Mouse (Mus musculus) MEL (cell line): ENCODE data around the gene Nr2c1. TPM values are rescaled to one million over a fixed set of nuclear protein-coding genes. Genes with fewer than 3 reads are reported as not detected.
A peak's percentile ranks its signal among the peaks of the same experiment; 100 is the strongest.

Source experiments
- DNase-seq: peaks from one replicate; pipeline ENCODE4 v3.0.0; 2011; ENCODE audit warnings: low read depth, low spot score
- H3K27ac ChIP-seq: 2 replicates; pipeline ENCODE4 v1.5.1; 2012; ENCODE audit warnings: low read depth, mild to moderate bottlenecking, control low read depth, low read length, moderate library complexity; ENCODE audit not compliant: control insufficient read depth
- H3K27me3 ChIP-seq, 2 experiments: fragments of 150-350 bp in 1 of 2; sonication (generic) in 1 of 2; 2 replicates each; pipeline ENCODE4 v1.6.1; 2012; ENCODE audit warnings: low read length in 2 of 2, mild to moderate bottlenecking in 2 of 2, improper control_type of control experiment in 1 of 2, moderate library complexity in 1 of 2; ENCODE audit not compliant: insufficient read depth in 2 of 2, control insufficient read depth in 1 of 2
- H3K36me3 ChIP-seq, 2 experiments: 2 replicates each; pipeline ENCODE4 v1.6.1; 2012 to 2014; ENCODE audit warnings: low read length in 2 of 2, improper control_type of control experiment in 1 of 2, inconsistent platforms in 1 of 2, mild to moderate bottlenecking in 1 of 2; ENCODE audit not compliant: insufficient read depth in 2 of 2, control insufficient read depth in 1 of 2
- H3K4me1 ChIP-seq, 2 experiments: fragments of 150-350 bp in 1 of 2; sonication (generic) in 1 of 2; 2 replicates each; pipeline ENCODE4 v1.6.1; 2012; ENCODE audit warnings: low read length in 2 of 2, improper control_type of control experiment in 1 of 2, mild to moderate bottlenecking in 1 of 2; ENCODE audit not compliant: insufficient read depth in 2 of 2, control insufficient read depth in 1 of 2
- H3K4me3 ChIP-seq, 2 experiments: fragments of 150-350 bp in 1 of 2; sonication (generic) in 1 of 2; 2 replicates each; pipeline ENCODE4 v1.5.1; 2012; ENCODE audit warnings: low read depth in 2 of 2, low read length in 2 of 2, mild to moderate bottlenecking in 2 of 2, moderate library complexity in 2 of 2, control low read depth in 1 of 2, improper control_type of control experiment in 1 of 2; ENCODE audit not compliant: control insufficient read depth in 1 of 2, insufficient read depth in 1 of 2
- H3K79me2 ChIP-seq: 2 replicates; pipeline ENCODE4 v1.6.1; 2012; ENCODE audit warnings: mild to moderate bottlenecking, low read length, moderate library complexity; ENCODE audit not compliant: control insufficient read depth, poor library complexity, insufficient read depth
- H3K9ac ChIP-seq: 2 replicates; pipeline ENCODE4 v1.6.1; 2012; ENCODE audit warnings: low read depth, mild to moderate bottlenecking, control low read depth, low read length, moderate library complexity; ENCODE audit not compliant: control insufficient read depth, poor library complexity, severe bottlenecking
- H3K9me3 ChIP-seq: fragments of 150-350 bp; sonication (generic); replicated peaks from 2 replicates; pipeline ENCODE4 v1.6.1; 2012; ENCODE audit warnings: mild to moderate bottlenecking, low read length, improper control_type of control experiment, moderate library complexity; ENCODE audit not compliant: insufficient read depth
- BHLHE40 ChIP-seq: IDR thresholded peaks from 2 replicates; pipeline ENCODE4 v1.6.1; 2012; ENCODE audit warnings: low read depth, mild to moderate bottlenecking, inconsistent platforms, low read length, improper control_type of control experiment, borderline replicate concordance
- CHD1 ChIP-seq: IDR thresholded peaks from 2 replicates; pipeline ENCODE4 v1.6.1; 2012; ENCODE audit warnings: low read depth, mild to moderate bottlenecking, inconsistent platforms, low read length, improper control_type of control experiment
- CTCF ChIP-seq, 3 experiments: IDR thresholded peaks in 2 of 3; conservative IDR thresholded peaks in 1 of 3; 2 replicates each; pipeline ENCODE4 v1.5.1; 2011 to 2012; ENCODE audit warnings: low read length in 3 of 3, low read depth in 2 of 3, mild to moderate bottlenecking in 2 of 3, improper control_type of control experiment in 1 of 3, inconsistent platforms in 1 of 3, mixed read lengths in 1 of 3, moderate library complexity in 1 of 3; ENCODE audit not compliant: control insufficient read depth in 1 of 3, insufficient read depth in 1 of 3, poor library complexity in 1 of 3, severe bottlenecking in 1 of 3
- E2F4 ChIP-seq: IDR thresholded peaks from 2 replicates; pipeline ENCODE4 v1.6.1; 2011; ENCODE audit warnings: low read depth, low read length, improper control_type of control experiment, borderline replicate concordance
- ELF1 ChIP-seq: IDR thresholded peaks from 2 replicates; pipeline ENCODE4 v1.6.1; 2014; ENCODE audit warnings: low read depth, mild to moderate bottlenecking, inconsistent platforms, low read length, improper control_type of control experiment, moderate library complexity
- EP300 ChIP-seq, 2 experiments: IDR thresholded peaks; 2 replicates each; pipeline ENCODE4 v1.6.1; 2011; ENCODE audit warnings: improper control_type of control experiment in 2 of 2, low read length in 2 of 2, low read depth in 1 of 2, mild to moderate bottlenecking in 1 of 2
- HCFC1 ChIP-seq: IDR thresholded peaks from 2 replicates; pipeline ENCODE4 v1.6.1; 2012; ENCODE audit warnings: low read depth, mild to moderate bottlenecking, inconsistent platforms, low read length, improper control_type of control experiment, moderate library complexity
- MAFK ChIP-seq: IDR thresholded peaks from 2 replicates; pipeline ENCODE4 v1.6.1; 2011; ENCODE audit warnings: low read depth, mild to moderate bottlenecking, low read length, improper control_type of control experiment, borderline replicate concordance
- NELFE ChIP-seq: IDR thresholded peaks from 2 replicates; pipeline ENCODE4 v1.6.1; 2011; ENCODE audit warnings: low read depth, low read length, improper control_type of control experiment
- POLR2A ChIP-seq, 2 experiments: IDR thresholded peaks; 2 replicates each; pipeline ENCODE4 v1.6.1; 2011 to 2012; ENCODE audit warnings: low read length in 2 of 2, mild to moderate bottlenecking in 2 of 2, control low read depth in 1 of 2, improper control_type of control experiment in 1 of 2, low read depth in 1 of 2, moderate library complexity in 1 of 2; ENCODE audit not compliant: control insufficient read depth in 1 of 2, insufficient read depth in 1 of 2, poor library complexity in 1 of 2
- POLR2AphosphoS2 ChIP-seq: IDR thresholded peaks from 2 replicates; pipeline ENCODE4 v1.6.1; 2011; ENCODE audit warnings: low read length, improper control_type of control experiment
- POLR2AphosphoS5 ChIP-seq: IDR thresholded peaks from 2 replicates; pipeline ENCODE4 v1.6.1; 2012; ENCODE audit warnings: low read depth, borderline replicate concordance, mild to moderate bottlenecking, inconsistent platforms, low read length, moderate library complexity, mixed read lengths
- RAD21 ChIP-seq: IDR thresholded peaks from 2 replicates; pipeline ENCODE4 v1.6.1; 2011; ENCODE audit warnings: mild to moderate bottlenecking, low read depth, low read length, improper control_type of control experiment
- RCOR1 ChIP-seq: IDR thresholded peaks from 2 replicates; pipeline ENCODE4 v1.6.1; 2012; ENCODE audit warnings: low read depth, mild to moderate bottlenecking, inconsistent platforms, low read length, improper control_type of control experiment
- SMC3 ChIP-seq: IDR thresholded peaks from 2 replicates; pipeline ENCODE4 v1.6.1; 2011; ENCODE audit warnings: low read depth, low read length, improper control_type of control experiment
- TBP ChIP-seq: IDR thresholded peaks from 2 replicates; pipeline ENCODE4 v1.8.0; 2011; ENCODE audit warnings: low read depth, low read length, improper control_type of control experiment
- USF2 ChIP-seq, 2 experiments: IDR thresholded peaks; 2 replicates each; pipeline ENCODE4 v1.6.1; 2011 to 2012; ENCODE audit warnings: improper control_type of control experiment in 2 of 2, low read length in 2 of 2, borderline replicate concordance in 1 of 2, inconsistent platforms in 1 of 2, low read depth in 1 of 2, mild to moderate bottlenecking in 1 of 2; ENCODE audit not compliant: insufficient read depth in 1 of 2
- ZC3H11A ChIP-seq: IDR thresholded peaks from 2 replicates; pipeline ENCODE4 v1.6.1; 2012; ENCODE audit warnings: low read depth, mild to moderate bottlenecking, inconsistent platforms, low read length, improper control_type of control experiment
- ZKSCAN1 ChIP-seq: IDR thresholded peaks from 2 replicates; pipeline ENCODE4 v1.6.1; 2012; ENCODE audit warnings: low read depth, mild to moderate bottlenecking, inconsistent platforms, low read length, improper control_type of control experiment, moderate library complexity
- ZMIZ1 ChIP-seq: IDR thresholded peaks from 2 replicates; pipeline ENCODE4 v1.6.1; 2012; ENCODE audit warnings: low read depth, mild to moderate bottlenecking, inconsistent platforms, low read length, improper control_type of control experiment, moderate library complexity
- polyA plus RNA-seq, 2 experiments: library from polyadenylated mRNA; stranded (reverse) in 1 of 2; unstranded in 1 of 2; fragments of >175 nt in 1 of 2; fragments of >200 nt in 1 of 2; gene quantifications; 2 replicates each; pipeline versions ENCODE4 v1.2.1 to v1.2.4; 2012; ENCODE audit warnings: low replicate concordance in 2 of 2, low read depth in 1 of 2; ENCODE audit not compliant: insufficient read length in 2 of 2, insufficient read depth in 1 of 2, missing spikeins in 1 of 2
- total RNA-seq: library from RNA; depleted of rRNA; stranded (reverse); fragments of 300-350 nt; gene quantifications from 2 replicates; pipeline ENCODE4 v1.2.3, GENCODE M21; 2012

Nr2c1 gene
- total and polyA plus RNA-seq, 3 experiments: 3.3 to 5.7 TPM; not detected in 1

DNA sequence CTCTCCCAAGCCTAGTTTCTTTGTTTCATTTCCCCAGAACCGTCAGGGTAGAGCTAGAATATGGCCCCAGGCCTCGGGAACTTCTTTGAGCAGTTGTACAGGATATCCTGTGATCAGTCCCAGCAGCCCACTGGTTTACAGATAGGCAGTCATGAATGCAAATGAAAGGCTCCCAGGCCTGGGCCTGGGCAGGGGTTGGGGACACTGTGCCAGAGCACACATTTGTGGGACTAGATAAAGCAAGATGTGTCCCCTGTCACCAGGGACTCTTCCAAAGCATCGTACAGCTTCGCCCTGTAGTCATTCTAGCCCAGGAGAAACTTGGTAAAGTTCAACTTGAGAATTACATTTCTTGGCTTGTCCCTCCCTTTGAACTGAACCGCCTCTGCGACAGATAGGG is 11.1 kb downstream of the Nr2c1 start:
- no peak overlapping the region for H3K9ac ChIP-seq
- DNase-seq: no peak
- H3K27me3 ChIP-seq: no peaks in the 10 kb centered on the region
- H3K9me3 ChIP-seq: no peaks in the 10 kb centered on the region
- H3K4me3 ChIP-seq: no peak overlapping the region
- no peaks in the 10 kb centered on the region; a peak in 1 of 4 replicates for H3K4me1 ChIP-seq
- H3K27ac ChIP-seq: no peak overlapping the region
- H3K79me2 ChIP-seq: no peaks in the 10 kb centered on the region
- peaks cover 3 to 4% of the 10 kb centered on the region in 2 experiments for H3K36me3 ChIP-seq
- TF ChIP-seq CTCF (IDR thresholded peaks at IDR 0.05 in 2 of 3, conservative IDR thresholded peaks at IDR 0.05 in 1 of 3; ENCODE audit: control insufficient read depth in 1 of 3, insufficient read depth in 1 of 3, low read depth in 2 of 3, low read length in 3 of 3, poor library complexity in 1 of 3, severe bottlenecking in 1 of 3) (no peak), RCOR1 (no peak), USF2 (IDR thresholded peaks at IDR 0.05; ENCODE audit: borderline replicate concordance in 1 of 2, insufficient read depth in 1 of 2, low read depth in 1 of 2, low read length in 2 of 2) (no peak), ELF1 (no peak), ZC3H11A (no peak)

DNA sequence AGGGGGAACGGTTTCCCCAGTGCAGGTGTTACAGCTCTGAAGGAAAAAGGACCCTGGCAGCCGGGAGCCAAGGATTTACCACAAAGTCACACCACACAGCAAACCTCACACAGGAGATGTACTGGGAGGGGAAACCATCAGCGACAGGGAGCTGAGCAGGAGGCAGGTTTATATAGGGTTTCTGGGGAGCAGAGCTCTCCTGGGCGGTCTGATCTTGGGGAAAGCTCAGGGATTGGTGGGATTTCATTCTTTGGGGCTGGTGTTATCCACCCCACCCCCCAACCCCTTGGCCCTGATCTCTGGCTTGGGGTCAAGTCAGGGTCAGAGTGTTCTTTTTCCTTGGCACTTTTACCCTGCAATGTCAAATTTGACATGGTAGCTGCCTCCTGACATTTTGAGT is 11.6 kb downstream of the Nr2c1 start:
- Histone ChIP-seq H3K4me1 (peaks cover 1 to 2% of the 10 kb centered on the region in 2 experiments; a peak in 3 of 4 replicates), H3K27ac (no peak overlapping the region), H3K4me3 (no peak overlapping the region), H3K79me2 (no peaks in the 10 kb centered on the region), H3K36me3 (peaks cover 4 to 5% of the 10 kb centered on the region in 2 experiments), H3K27me3 (no peaks in the 10 kb centered on the region), H3K9ac (no peak overlapping the region), H3K9me3 (no peaks in the 10 kb centered on the region)
- no peak for TF ChIP-seq NELFE
- TF ChIP-seq RAD21: no peak
- TF ChIP-seq E2F4: no peak
- no peak for TF ChIP-seq ZC3H11A
- no peak for TF ChIP-seq BHLHE40
- no peak for TF ChIP-seq MAFK
- DNase-seq: no peak

DNA sequence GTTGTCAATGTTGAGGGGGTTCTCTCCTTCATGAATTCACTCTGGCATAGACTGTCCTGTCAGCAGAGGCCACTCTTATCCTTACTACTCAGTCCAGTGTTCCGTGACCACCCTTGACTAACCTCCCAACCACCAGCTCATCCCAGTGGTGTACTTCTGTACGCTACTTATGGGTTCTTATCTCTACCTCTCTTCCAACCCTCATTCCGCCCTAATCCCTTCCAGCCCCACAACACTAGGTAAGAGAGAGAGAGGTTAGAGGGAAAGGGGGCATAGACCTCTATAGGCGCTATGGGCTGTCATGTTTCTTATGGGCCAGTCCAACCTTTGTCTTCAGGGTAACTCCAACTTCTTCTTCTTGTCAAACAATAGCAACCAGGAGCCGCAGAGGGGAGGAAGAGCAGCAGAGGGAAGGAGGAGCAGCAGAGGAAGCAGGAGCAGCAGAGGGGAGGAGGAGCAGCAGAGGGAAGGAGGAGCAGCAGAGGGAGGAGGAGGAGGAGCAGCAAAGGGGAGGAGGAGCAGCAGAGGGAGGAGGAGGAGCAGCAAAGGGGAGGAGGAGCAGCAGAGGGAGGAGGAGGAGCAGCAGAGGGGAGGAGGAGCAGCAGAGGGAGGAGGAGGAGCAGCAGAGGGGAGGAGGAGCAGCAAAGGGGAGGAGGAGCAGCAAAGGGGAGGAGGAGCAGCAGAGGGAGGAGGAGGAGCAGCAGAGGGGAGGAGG is 13.4 kb downstream of the Nr2c1 start:
- no peak overlapping the region for H3K9ac ChIP-seq
- H3K36me3 ChIP-seq: peaks cover 4 to 9% of the 10 kb centered on the region in 2 experiments
- H3K79me2 ChIP-seq: no peaks in the 10 kb centered on the region
- peaks cover 2 to 4% of the 10 kb centered on the region in 2 experiments; a peak in 3 of 4 replicates for H3K4me1 ChIP-seq
- TF ChIP-seq HCFC1: no peak
- no peak for TF ChIP-seq MAFK
- no peak for TF ChIP-seq EP300 (IDR thresholded peaks at IDR 0.05; ENCODE audit: low read depth in 1 of 2, low read length in 2 of 2)
- TF ChIP-seq CTCF (IDR thresholded peaks at IDR 0.05 in 2 of 3, conservative IDR thresholded peaks at IDR 0.05 in 1 of 3; ENCODE audit: control insufficient read depth in 1 of 3, insufficient read depth in 1 of 3, low read depth in 2 of 3, low read length in 3 of 3, poor library complexity in 1 of 3, severe bottlenecking in 1 of 3): no peak
- no peak for TF ChIP-seq ZKSCAN1
- TF ChIP-seq SMC3: no peak
- no peak for TF ChIP-seq POLR2AphosphoS2
- no peak for TF ChIP-seq POLR2AphosphoS5
- TF ChIP-seq ELF1: no peak
- TF ChIP-seq ZC3H11A: no peak
- TF ChIP-seq CHD1: no peak
- no peak for TF ChIP-seq ZMIZ1
- TF ChIP-seq TBP: no peak
- TF ChIP-seq POLR2A (IDR thresholded peaks at IDR 0.05; ENCODE audit: control insufficient read depth in 1 of 2, insufficient read depth in 1 of 2, low read depth in 1 of 2, low read length in 2 of 2, poor library complexity in 1 of 2): no peak
- TF ChIP-seq, all 39 proteins: peak for 0
- H3K27ac ChIP-seq: no peak overlapping the region
- no peaks in the 10 kb centered on the region for H3K9me3 ChIP-seq
- H3K27me3 ChIP-seq: no peaks in the 10 kb centered on the region
- H3K4me3 ChIP-seq: no peak overlapping the region
- DNase-seq: peak; percentile 46
